Mouse (Mus musculus): ENCODE data around the gene Ankmy1. TPM values are rescaled to one million over a fixed set of nuclear protein-coding genes. Genes with fewer than 3 reads are reported as not detected.

The Ankmy1 gene
- polyA plus RNA-seq, 1 experiment from 2014 or later: 4.6 TPM

DNA sequence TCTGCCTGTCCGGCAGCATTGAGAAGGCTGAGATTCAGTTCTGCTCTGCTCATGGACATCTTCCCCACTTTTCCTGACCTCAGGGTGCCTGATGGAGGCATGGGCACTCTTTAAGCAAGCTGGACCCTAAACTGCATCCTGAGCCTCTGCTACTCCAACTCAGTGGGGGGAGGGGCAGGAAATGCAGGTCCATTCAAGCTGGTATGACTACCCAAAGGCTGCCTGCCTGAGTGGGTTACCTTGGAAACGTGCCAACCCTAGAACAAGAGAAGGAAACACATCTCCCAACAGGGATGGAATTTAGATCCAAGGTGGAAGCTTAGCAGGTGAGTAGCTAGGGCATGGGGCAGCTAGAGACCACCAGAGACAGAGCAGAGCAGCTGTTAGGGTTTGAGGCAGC, 36.5 kb downstream of the Ankmy1 start:
- Histone ChIP-seq H3K9ac (replicated peaks; ENCODE audit: low read depth, low read length) (no peak overlapping the region), H3K27me3 (ENCODE audit: control insufficient read depth, insufficient read depth, low read length) (no peaks in the 10 kb centered on the region), H3K4me2 (ENCODE audit: low read depth, low read length) (no peak overlapping the region), H3K9me3 (ENCODE audit: control insufficient read depth, low read length) (no peaks in the 10 kb centered on the region), H3K4me1 (ENCODE audit: control insufficient read depth, insufficient read depth, low read length) (no peaks in the 10 kb centered on the region), H3K27ac (ENCODE audit: low read depth, low read length) (no peak overlapping the region), H3K4me3 (ENCODE audit: low read depth, low read length) (no peak overlapping the region), H3K36me3 (ENCODE audit: control insufficient read depth, insufficient read depth, low read length) (no peaks in the 10 kb centered on the region)
- no peak for ATAC-seq (ENCODE audit: low read depth)
- 78% methylated on average over 2 of the region's 2 CpGs for WGBS

DNA sequence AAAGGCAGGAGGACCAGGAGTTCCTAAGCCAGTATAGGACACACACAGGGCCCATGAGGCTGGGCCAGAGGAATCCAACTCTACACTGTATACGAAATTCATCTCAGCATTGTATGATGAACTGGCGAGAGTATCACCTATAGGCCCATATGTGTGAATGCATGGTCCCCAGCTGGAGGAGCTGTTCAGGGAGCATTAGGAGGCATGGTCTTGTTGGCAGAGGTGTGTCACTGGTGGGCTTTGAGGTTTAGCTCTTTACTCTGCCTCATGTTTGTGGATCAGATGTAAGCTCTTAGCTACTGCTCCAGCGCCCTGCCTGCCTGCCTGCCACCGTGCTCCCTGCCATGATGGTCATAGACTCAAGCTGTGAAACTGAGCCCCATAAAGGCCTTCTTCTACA, 39.4 kb downstream of the Ankmy1 start:
- H3K27me3 ChIP-seq (ENCODE audit: control insufficient read depth, insufficient read depth, low read length): no peaks in the 10 kb centered on the region
- ATAC-seq (ENCODE audit: low read depth): no peak
- 88% methylated on average over 4 of the region's 4 CpGs for WGBS
- peaks cover 21% of the 10 kb centered on the region for H3K36me3 ChIP-seq (ENCODE audit: control insufficient read depth, insufficient read depth, low read length)
- H3K27ac ChIP-seq (ENCODE audit: low read depth, low read length): no peak overlapping the region
- no peak overlapping the region for H3K4me3 ChIP-seq (ENCODE audit: low read depth, low read length)
- H3K9me3 ChIP-seq (ENCODE audit: control insufficient read depth, low read length): no peaks in the 10 kb centered on the region
- H3K4me2 ChIP-seq (ENCODE audit: low read depth, low read length): no peak overlapping the region
- H3K9ac ChIP-seq (replicated peaks; ENCODE audit: low read depth, low read length): no peak overlapping the region
- H3K4me1 ChIP-seq (ENCODE audit: control insufficient read depth, insufficient read depth, low read length): no peaks in the 10 kb centered on the region

DNA sequence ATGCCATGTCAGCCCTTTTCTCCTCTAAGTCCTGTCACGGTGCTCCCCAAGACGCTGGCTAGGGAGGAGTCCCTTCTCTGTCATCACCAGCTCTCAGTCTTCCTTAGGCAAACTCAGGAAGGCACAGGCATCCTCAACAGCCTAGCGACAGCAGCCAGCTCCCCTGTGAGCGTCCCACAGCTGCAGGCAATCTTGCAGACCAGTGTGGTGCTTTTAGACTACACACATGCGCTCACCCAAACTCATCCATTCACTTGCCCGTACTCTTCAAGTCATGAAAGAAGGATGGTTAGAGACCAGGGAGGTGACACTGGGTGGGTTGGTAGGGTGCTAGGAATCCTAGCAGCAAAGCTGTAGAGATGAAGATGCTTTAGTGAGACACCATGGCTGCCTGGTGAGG, 41.2 kb downstream of the Ankmy1 start:
- H3K9me3 ChIP-seq (ENCODE audit: control insufficient read depth, low read length): no peaks in the 10 kb centered on the region
- no peak overlapping the region for H3K27ac ChIP-seq (ENCODE audit: low read depth, low read length)
- no peak overlapping the region for H3K4me3 ChIP-seq (ENCODE audit: low read depth, low read length)
- no peak overlapping the region for H3K9ac ChIP-seq (replicated peaks; ENCODE audit: low read depth, low read length)
- H3K4me1 ChIP-seq (ENCODE audit: control insufficient read depth, insufficient read depth, low read length): no peaks in the 10 kb centered on the region
- peak; percentile 10; the same call in 1 of the 2 replicates for ATAC-seq (ENCODE audit: low read depth)
- H3K36me3 ChIP-seq (ENCODE audit: control insufficient read depth, insufficient read depth, low read length): peaks cover 38% of the 10 kb centered on the region
- H3K4me2 ChIP-seq (ENCODE audit: low read depth, low read length): no peak overlapping the region
- no peaks in the 10 kb centered on the region for H3K27me3 ChIP-seq (ENCODE audit: control insufficient read depth, insufficient read depth, low read length)
- 67% methylated on average over 6 of the region's 6 CpGs for WGBS

DNA sequence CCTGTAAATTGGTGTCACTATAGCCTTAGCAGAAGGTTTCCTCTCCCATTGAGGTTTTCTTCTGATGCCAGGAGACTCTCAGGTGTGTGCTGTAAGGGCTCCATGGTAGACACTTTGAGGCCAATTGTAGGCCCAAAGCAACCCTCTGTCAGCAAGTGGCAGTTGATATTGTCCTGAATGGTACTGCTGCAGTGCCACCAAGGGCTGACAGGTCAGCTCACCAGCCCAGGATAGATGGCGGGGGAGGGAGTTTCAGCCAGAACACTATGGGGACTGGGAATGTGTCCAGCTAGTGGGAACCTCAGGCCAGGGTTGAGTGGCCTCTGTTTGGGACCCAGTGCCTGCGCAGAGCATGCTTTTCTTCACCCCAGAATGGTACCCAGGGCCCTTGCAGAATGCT, 50.3 kb downstream of the Ankmy1 start:
- H3K4me1 ChIP-seq (ENCODE audit: control insufficient read depth, insufficient read depth, low read length): peaks cover 8% of the 10 kb centered on the region
- no peak for ATAC-seq (ENCODE audit: low read depth)
- H3K9ac ChIP-seq (replicated peaks; ENCODE audit: low read depth, low read length): no peak overlapping the region
- H3K36me3 ChIP-seq (ENCODE audit: control insufficient read depth, insufficient read depth, low read length): peaks cover 41% of the 10 kb centered on the region
- H3K4me3 ChIP-seq (ENCODE audit: low read depth, low read length): no peak overlapping the region
- H3K27ac ChIP-seq (ENCODE audit: low read depth, low read length): no peak overlapping the region
- H3K4me2 ChIP-seq (ENCODE audit: low read depth, low read length): no peak overlapping the region
- no peaks in the 10 kb centered on the region for H3K27me3 ChIP-seq (ENCODE audit: control insufficient read depth, insufficient read depth, low read length)
- WGBS: 97% methylated on average over 2 of the region's 2 CpGs
- H3K9me3 ChIP-seq (ENCODE audit: control insufficient read depth, low read length): no peaks in the 10 kb centered on the region

DNA sequence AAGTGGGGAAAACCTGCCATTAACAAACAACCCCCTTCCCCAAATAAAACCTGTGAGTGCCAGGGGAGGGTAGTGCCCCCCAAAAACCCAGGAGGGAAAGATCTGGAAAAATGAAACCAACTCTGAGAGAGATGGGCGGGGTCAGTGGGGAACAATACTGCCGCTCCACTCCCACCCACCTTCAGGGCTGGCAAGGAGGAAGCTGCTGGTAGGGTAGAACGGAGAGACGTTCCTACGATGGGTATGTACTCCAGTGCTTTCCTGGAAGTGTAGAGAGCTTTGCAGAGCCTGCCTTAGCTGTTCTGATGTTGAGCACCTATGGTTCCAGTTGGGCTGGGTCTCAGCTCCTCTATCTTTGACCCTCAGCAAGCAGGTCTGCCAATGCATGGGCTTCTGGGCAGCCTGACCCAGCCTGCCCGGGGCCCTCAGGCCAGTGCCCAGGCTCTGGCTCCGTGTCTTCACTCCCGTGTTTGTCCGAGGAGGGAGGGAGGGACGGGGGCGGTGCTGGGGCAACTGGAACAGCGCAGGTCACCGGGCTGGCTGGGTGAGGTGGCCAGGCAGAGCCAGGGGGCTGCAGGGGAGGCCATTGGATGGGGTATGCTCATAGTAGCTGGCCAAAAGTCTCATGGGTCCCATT, 52.6 kb downstream of the Ankmy1 start:
- H3K9me3 ChIP-seq (ENCODE audit: control insufficient read depth, low read length): no peaks in the 10 kb centered on the region
- peaks cover 14% of the 10 kb centered on the region for H3K4me1 ChIP-seq (ENCODE audit: control insufficient read depth, insufficient read depth, low read length)
- H3K27ac ChIP-seq (ENCODE audit: low read depth, low read length): peak overlapping the region; percentile 22
- ATAC-seq (ENCODE audit: low read depth): no peak
- peak overlapping the region; percentile 70 for H3K4me2 ChIP-seq (ENCODE audit: low read depth, low read length)
- 62% methylated on average over 13 of the region's 13 CpGs for WGBS
- H3K27me3 ChIP-seq (ENCODE audit: control insufficient read depth, insufficient read depth, low read length): no peaks in the 10 kb centered on the region
- peak overlapping the region; percentile 39 for H3K4me3 ChIP-seq (ENCODE audit: low read depth, low read length)
- peaks cover 17% of the 10 kb centered on the region for H3K36me3 ChIP-seq (ENCODE audit: control insufficient read depth, insufficient read depth, low read length)
- peak overlapping the region; percentile 61 for H3K9ac ChIP-seq (replicated peaks; ENCODE audit: low read depth, low read length)

DNA sequence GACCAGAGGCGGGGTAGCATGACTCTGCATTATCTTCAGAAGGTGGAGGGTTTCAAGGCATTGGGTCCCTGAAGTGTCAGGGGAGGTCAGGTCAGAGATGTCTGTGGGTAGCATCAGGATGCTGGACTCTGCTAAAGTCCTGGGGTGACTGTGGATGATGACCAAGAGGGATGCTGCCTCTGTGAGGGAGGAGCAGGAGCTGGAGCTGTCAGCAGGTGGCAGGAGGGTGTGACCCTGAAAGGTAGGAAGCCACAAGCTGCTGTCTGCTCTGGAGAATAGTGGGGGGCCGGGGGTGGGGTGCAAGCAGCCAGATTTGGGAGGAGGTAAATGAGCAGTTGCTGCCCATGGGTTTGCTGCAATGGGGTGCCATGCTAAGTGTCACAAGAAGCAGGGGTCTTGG, 53.2 kb downstream of the Ankmy1 start:
- H3K4me2 ChIP-seq (ENCODE audit: low read depth, low read length): peak overlapping the region; percentile 70
- H3K27me3 ChIP-seq (ENCODE audit: control insufficient read depth, insufficient read depth, low read length): no peaks in the 10 kb centered on the region
- WGBS: 66% methylated on average over 2 of the region's 2 CpGs
- no peaks in the 10 kb centered on the region for H3K9me3 ChIP-seq (ENCODE audit: control insufficient read depth, low read length)
- ATAC-seq (ENCODE audit: low read depth): no peak
- peaks cover 12% of the 10 kb centered on the region; the same call in 1 of the 2 replicates for H3K36me3 ChIP-seq (ENCODE audit: control insufficient read depth, insufficient read depth, low read length)
- peak overlapping the region; percentile 61 for H3K9ac ChIP-seq (replicated peaks; ENCODE audit: low read depth, low read length)
- peak overlapping the region; percentile 39 for H3K4me3 ChIP-seq (ENCODE audit: low read depth, low read length)
- H3K4me1 ChIP-seq (ENCODE audit: control insufficient read depth, insufficient read depth, low read length): peaks cover 14% of the 10 kb centered on the region
- H3K27ac ChIP-seq (ENCODE audit: low read depth, low read length): peak overlapping the region; percentile 81

DNA sequence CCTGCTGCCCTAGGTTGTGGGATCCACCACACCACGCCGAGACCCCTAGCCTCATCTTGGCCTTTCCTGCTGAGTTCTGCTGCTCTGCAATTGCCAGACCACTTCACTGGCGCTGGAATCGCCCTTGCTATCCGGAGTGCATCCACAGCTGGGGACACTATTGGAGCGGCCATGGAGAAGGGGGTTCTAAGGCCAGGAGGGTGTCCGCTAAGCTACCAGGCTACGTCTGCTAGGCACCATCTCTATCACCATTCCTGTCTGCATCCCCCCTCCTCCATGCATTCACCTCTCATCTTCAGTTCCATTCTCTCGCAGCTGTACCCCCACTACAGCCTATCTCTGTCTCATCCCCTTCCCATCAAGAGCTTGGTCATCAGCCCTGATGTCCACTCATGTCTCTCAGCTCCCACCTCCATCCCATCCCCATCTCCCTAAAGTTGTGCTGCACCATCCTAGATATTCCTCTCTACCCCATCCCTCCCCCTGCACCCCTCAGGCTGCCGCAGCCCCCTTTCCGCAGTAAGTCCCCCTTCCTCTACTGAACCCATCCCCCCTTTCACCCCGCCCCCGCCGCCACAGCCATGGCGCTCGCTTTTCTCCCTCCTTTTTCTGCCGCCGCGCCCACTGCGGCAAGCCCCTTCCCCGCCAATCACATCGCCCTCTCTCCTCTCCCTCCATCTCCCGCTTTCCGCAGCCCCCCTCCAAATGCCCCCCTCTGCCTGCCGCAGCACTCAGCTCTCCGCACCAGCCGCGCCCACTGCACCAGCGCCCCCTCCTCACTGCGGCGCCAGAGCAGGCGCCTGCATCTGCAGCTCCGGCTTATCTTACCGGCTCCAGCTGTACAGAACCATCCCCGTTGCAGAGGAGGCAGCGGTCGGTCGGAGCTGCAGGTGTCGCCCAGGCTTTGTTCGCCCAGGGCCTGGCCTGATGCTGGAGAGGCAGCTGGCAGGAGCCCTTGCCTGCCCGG, 54.5 kb downstream of the Ankmy1 start:
- Histone ChIP-seq H3K4me1 (ENCODE audit: control insufficient read depth, insufficient read depth, low read length) (peaks cover 14% of the 10 kb centered on the region), H3K27ac (ENCODE audit: low read depth, low read length) (peak overlapping the region; percentile 81), H3K27me3 (ENCODE audit: control insufficient read depth, insufficient read depth, low read length) (no peaks in the 10 kb centered on the region), H3K4me2 (ENCODE audit: low read depth, low read length) (peak overlapping the region; percentile 70), H3K4me3 (ENCODE audit: low read depth, low read length) (peak overlapping the region; percentile 39), H3K9ac (replicated peaks; ENCODE audit: low read depth, low read length) (peak overlapping the region; percentile 61), H3K9me3 (ENCODE audit: control insufficient read depth, low read length) (no peaks in the 10 kb centered on the region), H3K36me3 (ENCODE audit: control insufficient read depth, insufficient read depth, low read length) (peaks cover 2% of the 10 kb centered on the region; the same call in 1 of the 2 replicates)
- 4% methylated on average over 39 of the region's 41 CpGs for WGBS
- ATAC-seq (ENCODE audit: low read depth): peak; percentile 90

DNA sequence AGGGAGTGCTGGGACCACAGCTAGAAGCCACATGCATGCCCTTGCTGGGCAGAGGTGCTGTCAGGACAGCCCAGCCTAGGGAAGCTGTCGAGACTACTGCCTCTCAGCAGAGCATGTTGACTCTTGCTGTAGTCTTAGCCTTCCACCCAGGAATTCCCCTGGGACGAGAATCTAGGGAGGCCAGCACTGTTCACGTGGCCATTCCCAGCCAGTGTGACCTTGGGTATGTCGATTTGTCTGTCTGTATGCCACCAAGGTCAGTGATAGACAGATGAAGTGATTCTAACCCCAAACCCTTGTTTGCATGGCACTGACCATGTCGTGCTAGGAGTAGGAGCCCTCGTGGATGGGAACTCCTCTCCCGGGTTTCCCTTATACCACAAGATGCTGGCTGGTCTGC, 56.8 kb downstream of the Ankmy1 start:
- Histone ChIP-seq H3K27me3 (ENCODE audit: control insufficient read depth, insufficient read depth, low read length) (no peaks in the 10 kb centered on the region), H3K4me1 (ENCODE audit: control insufficient read depth, insufficient read depth, low read length) (peaks cover 11% of the 10 kb centered on the region)
- 88% methylated on average over 7 of the region's 7 CpGs for WGBS

DNA sequence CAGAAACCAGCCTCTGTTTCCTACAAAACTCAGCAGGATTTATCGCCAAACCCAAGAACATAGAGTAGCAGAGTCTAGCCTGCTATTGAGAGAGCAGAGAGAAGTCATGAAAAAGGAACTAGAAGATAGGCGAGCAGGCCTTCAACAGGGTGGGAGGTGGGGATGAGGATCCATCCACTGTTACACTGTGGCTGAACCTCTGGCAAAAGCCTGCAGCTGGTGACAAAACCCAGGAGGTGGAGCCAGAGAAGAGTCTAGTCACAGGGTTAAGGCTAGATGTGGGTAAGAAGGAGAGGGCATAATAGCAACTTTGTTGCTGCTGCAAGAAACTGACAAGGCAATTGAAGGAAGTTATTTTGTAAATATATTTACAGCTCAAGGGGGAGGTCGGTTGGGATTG, 61.3 kb downstream of the Ankmy1 start:
- H3K4me3 ChIP-seq (ENCODE audit: low read depth, low read length): no peak overlapping the region
- no peaks in the 10 kb centered on the region for H3K36me3 ChIP-seq (ENCODE audit: control insufficient read depth, insufficient read depth, low read length)
- no peak overlapping the region for H3K4me2 ChIP-seq (ENCODE audit: low read depth, low read length)
- no peaks in the 10 kb centered on the region for H3K27me3 ChIP-seq (ENCODE audit: control insufficient read depth, insufficient read depth, low read length)
- H3K9ac ChIP-seq (replicated peaks; ENCODE audit: low read depth, low read length): no peak overlapping the region
- peaks cover 7% of the 10 kb centered on the region; the same call in 1 of the 2 replicates for H3K4me1 ChIP-seq (ENCODE audit: control insufficient read depth, insufficient read depth, low read length)
- WGBS: 73% methylated on average over 3 of the region's 3 CpGs
- H3K27ac ChIP-seq (ENCODE audit: low read depth, low read length): no peak overlapping the region
- ATAC-seq (ENCODE audit: low read depth): no peak
- H3K9me3 ChIP-seq (ENCODE audit: control insufficient read depth, low read length): no peaks in the 10 kb centered on the region

More for the DNA sequence above, 56.8 kb downstream of the Ankmy1 start:
- Histone ChIP-seq H3K4me3 (ENCODE audit: low read depth, low read length) (no peak overlapping the region), H3K27ac (ENCODE audit: low read depth, low read length) (no peak overlapping the region), H3K4me2 (ENCODE audit: low read depth, low read length) (no peak overlapping the region), H3K36me3 (ENCODE audit: control insufficient read depth, insufficient read depth, low read length) (no peaks in the 10 kb centered on the region), H3K9ac (replicated peaks; ENCODE audit: low read depth, low read length) (no peak overlapping the region), H3K9me3 (ENCODE audit: control insufficient read depth, low read length) (no peaks in the 10 kb centered on the region)
- no peak for ATAC-seq (ENCODE audit: low read depth)
